Mouse (Mus musculus) large intestine, adult 2 months (tissue): ENCODE data around the gene Sectm1a. TPM values are rescaled to one million over a fixed set of nuclear protein-coding genes. Genes with fewer than 3 reads are reported as not detected.
"Not testable (repeated sequence)": the region's sequence is repeated elsewhere in the genome, so short reads cannot be mapped to it uniquely, and the experiment has no call there.

Experiments used
- DNase-seq: peaks from one replicate; pipeline ENCODE4 v3.0.0-alpha.2; 2012; ENCODE audit warnings: low read depth, low spot score
- WGBS: fragments of 180-500 bp; shearing (Covaris S2); methylation state at CpG from one replicate; pipeline ENCODE4 v1.1.7; 2018; 5-methylcytosine and 5-hydroxymethylcytosine counted together
- polyA plus RNA-seq: library from polyadenylated mRNA; depleted of rRNA; stranded (reverse); fragments of >200 nt; gene quantifications from 2 replicates; pipeline ENCODE4 v1.2.3, GENCODE M21; 2012; rRNA removed

The Sectm1a gene
- polyA plus RNA-seq = 3.1 and 3.9 TPM in 2 replicates

- WGBS = 65% methylated on average over 3 of the region's 3 CpGs
Observed at GRCm38 (mm10) chr11:121081120-121081519, at the start of gene Sectm1a. Sectm1a (minus strand) TSS chr11:121081220.

DNA sequence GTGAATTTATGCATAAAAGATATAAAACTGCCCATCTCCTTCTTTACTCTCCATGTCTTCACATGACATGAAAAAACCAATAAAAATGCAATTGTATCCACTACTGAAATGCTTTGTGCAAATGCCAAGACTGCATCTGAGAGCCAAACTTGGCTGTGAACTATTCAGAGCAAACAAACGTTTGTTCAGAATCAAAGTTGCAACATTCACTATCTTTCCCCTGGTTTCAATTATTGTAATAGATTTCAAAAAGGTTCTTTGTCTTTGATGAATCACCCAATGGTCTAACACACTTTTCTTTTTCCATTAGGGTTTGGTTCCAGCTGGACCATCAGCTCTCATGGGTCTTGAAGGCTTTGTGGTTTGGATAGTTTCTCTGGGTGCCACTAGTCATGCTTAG is 48.6 kb upstream of the Sectm1a start:
- no peak for DNase-seq
- WGBS = 24% methylated on average over 1 of the region's 1 CpGs

More at GRCm38 (mm10) chr11:121081120-121081519, at the start of gene Sectm1a:
- no peak for DNase-seq

DNA sequence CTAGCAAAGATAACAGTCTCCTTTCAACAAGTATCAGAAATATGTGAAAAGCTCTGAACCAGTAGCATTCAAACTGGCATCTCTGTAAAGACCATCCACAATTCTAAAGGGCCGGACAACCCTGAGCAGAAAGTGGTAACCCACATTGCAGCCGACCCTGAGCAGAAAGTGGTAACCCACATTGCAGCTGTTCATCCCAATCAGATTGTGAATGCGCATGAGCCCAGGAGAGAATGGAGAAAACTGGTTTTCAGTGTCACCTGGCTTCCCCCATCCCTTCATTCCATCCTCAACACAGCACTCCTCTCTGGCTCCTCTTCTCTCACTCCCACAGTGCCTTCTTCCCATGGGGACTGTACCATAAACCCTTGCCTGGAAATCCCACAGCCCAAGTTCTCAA is 46.4 kb upstream of the Sectm1a start:
- 88% methylated on average over 3 of the region's 3 CpGs for WGBS
- no peak for DNase-seq

GRCm38 (mm10) chr11:121126395-121126794 is 45.4 kb upstream of the Sectm1a start:
- WGBS = 76% methylated on average over 1 of the region's 1 CpGs
- DNase-seq = no peak

- WGBS = 90% methylated on average over 3 of the region's 3 CpGs
- no peak for DNase-seq
Observed at GRCm38 (mm10) chr11:121125522-121126172, 44.6 kb upstream of the Sectm1a start.

DNA sequence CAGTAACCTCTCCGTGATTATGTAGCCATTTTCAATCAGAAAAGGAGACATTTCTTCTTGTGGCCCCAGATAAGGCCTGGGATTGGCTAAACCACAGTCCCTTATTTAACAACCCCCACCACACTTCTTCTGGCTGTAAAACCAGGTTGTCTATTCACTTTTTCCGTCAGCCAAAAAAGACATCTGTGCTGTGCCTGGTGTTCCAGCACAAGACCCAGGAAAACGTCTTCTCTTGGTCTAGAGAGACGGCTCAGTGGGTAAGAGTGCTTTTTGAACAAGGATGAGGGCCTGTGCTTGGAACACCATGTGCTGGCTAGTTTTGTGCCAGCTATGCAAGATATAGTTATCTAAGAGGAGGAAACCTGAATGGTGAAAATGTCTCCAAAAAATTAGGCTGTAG is 42.4 kb upstream of the Sectm1a start:
- DNase-seq = no peak
- 92% methylated on average over 4 of the region's 4 CpGs for WGBS

DNA sequence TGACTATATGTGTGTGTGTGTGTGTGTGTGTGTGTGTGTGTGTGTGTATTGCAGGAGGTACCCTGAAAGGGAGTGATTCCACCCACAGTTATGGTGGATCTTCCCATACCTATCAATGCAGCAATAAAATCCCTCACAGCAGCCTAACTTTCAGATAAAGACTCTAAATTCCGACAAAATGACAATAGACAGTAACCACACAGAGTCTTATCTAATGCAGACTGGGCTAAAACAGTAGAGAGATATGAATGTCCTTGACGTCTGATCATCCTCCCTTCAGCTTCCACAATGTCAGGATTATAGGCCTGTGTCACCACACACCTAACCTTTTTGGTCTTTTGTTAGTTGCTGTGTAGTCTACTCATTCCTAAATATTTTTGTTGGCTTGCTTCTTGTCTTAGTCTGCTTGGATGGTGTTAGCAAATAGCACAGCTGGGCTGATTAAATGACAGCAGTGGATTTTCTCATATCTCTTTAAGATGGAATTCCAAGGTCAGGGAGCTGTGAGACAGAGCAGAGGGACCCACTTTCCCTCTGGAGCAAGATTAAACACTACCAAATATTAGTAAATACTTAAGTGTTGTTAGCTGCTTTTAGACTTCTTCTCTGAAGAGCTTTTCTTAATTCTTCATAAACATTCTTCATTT is 41.1 kb upstream of the Sectm1a start:
- 58% methylated on average over 2 of the region's 2 CpGs for WGBS
- DNase-seq = no peak

DNA sequence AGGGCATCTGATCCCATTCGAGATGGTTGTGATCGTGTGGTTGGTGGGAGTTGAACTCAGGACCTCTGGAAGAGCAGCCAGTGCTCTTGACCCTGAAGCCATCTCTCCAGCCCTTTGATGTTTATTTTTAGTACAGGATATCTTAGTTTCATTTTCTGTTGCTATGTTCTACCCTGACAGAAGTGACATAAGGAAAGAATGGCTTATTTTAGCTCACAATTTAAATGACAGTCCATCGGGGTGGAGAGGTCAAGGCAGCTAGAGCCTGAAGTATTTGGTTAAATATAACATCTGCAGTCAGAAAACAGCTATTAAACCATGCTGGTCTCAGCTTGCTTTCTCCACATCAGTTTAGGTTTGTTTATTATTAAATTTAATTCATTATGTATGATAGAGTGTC is 40.1 kb upstream of the Sectm1a start:
- WGBS = 51% methylated on average over 3 of the region's 3 CpGs
- no peak for DNase-seq

DNA sequence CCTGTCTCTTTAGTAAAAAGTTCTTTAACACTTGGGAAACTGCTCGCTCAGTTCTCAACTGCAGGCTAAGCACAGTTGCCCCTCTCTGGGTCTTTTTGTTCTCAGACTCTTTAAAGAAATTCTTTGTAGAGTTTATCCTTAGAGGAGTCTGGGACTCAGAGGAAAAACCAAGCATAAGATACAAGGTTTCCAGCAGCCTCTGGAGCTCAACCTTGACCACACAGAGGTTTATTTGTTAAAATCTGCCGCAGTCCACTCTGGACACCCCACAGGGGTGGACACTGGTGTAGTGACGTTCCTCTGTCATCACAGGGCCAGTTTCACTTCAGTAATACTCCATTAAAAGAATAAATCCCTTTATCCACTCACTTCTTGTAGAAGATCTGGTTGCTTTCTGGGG is 37.6 kb upstream of the Sectm1a start, which contains the start of gene Tex19.2:
Tex19.2 (minus strand) TSS at position 101 of the 400 bp plus-strand sequence.
- DNase-seq = no peak
- WGBS = 86% methylated on average over 3 of the region's 3 CpGs

GRCm38 (mm10) chr11:121118106-121118505 is 37.1 kb upstream of the Sectm1a start:
- whole genome bisulfite sequencing = 93% methylated on average over 18 of the region's 18 CpGs
- no peak for DNase-seq

DNA sequence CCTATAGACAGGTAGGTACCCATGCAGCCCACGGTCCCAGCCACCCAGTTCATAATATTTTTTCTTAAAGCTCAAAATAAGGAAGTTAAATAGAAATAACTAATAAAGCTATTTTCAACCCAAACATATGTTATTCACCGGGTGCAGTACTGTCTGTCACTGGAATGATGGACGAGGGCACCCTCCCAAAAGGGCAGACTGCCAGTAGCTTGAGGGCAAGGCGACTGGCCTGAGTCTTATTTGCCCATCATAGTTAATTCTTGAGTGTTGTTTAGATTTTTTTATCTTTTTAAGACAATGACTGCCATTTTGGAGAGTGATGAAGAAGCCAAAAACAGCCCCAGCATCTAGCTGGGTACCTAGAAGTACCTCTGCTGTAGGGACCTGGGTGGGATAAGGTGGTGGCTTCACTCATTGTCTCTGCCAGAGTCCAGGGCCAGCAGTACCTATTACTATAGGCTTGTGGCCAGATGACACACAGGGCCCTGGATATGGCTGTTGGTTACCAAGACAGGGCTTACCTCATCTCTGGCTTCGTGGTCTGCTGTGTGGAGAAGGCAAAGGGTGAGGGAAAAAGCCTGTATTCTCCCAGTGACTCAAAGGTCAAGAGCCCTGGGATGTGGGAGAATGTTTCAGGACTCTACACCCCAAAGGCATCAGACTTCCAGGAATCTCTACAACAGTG is 31.2 kb upstream of the Sectm1a start:
- 67% methylated on average over 5 of the region's 5 CpGs for WGBS
- DNase-seq = no peak

DNA sequence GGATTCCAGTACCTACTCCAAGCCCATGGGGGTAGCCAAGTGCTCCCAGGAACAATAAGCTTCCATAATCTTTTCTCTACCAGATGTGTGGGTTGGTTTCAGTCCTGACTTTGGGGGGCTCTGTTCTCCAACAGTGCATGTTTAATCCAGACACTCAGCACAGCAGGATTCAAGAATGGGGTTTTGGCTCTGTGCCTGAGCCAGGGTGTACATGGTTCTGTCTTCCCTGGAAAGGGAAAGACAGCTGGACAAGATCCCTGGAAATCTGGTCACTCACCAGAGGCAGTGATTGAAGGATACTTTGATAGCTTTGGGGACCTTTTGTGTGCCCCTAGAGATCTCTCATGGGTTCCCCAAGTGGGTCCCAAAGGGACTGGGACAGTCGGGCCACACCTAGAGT is 30.6 kb upstream of the Sectm1a start:
- DNase-seq = no peak
- 76% methylated on average over 1 of the region's 1 CpGs for WGBS

GRCm38 (mm10) chr11:121111051-121111450 is 30.0 kb upstream of the Sectm1a start:
- 92% methylated on average over 3 of the region's 3 CpGs for WGBS
- no peak for DNase-seq

- no peak for DNase-seq
- 5% methylated on average over 2 of the region's 2 CpGs for WGBS
Observed at GRCm38 (mm10) chr11:121109986-121110385, 29.0 kb upstream of the Sectm1a start.

- DNase-seq = no peak
- WGBS = 65% methylated on average over 9 of the region's 9 CpGs
Observed at GRCm38 (mm10) chr11:121108061-121108460, 27.0 kb upstream of the Sectm1a start.

DNA sequence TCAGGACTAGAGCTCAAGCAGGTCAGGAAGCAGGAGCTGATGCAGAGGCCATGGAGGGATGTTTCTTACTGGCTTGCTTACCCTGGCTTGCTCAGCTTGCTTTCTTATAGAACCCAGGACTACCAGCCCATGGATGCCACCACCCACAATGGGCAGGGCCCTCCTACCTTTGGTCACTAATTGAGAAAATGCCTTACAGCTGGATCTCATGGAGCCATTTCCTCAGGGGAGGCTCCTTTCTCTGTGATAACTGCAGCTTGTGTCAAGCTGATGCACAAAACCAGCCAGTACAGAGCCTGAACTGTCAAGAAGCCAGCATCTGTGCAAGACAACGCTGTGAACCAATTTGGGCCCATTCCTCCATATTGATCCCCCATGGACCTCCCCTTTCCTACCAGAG is 26.2 kb upstream of the Sectm1a start:
- DNase-seq = not testable (repeated sequence)
- WGBS = 94% methylated on average over 1 of the region's 1 CpGs

DNA sequence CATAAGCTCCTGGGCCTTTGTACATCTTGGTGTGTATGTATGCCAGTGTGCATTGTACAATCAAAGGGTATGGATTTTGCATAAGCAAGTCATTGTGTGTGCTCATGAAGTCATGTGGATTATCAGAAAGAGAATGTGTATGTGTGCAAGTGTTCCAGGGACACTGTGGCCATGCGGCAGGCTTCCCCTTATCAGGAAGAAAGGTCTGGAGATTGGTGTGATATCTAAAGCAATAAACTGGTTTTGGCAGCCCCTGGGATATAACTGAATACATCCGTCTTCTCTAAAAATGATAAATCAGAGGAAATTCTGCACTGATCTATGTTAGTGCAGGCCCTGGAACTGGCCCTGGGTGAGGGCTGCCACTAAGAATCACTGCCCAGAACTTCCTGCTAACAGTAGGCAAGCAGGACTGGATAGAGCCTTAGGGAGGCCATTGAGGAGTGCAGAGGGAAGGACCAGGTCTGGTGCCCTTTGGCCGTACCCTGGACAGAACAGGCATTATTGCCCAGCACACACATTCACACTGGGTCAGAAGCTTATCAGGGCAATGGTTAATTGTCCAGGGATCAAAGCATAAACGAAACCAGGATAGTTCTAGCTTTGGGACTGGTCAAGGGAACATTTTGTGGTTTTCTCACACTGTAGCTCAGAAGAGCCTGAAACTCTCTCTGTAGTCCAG is 20.2 kb upstream of the Sectm1a start:
- no peak for DNase-seq
- WGBS = 42% methylated on average over 4 of the region's 4 CpGs

GRCm38 (mm10) chr11:121100692-121101091 is 19.7 kb upstream of the Sectm1a start:
- WGBS = 23% methylated on average over 7 of the region's 7 CpGs
- no peak for DNase-seq

DNA sequence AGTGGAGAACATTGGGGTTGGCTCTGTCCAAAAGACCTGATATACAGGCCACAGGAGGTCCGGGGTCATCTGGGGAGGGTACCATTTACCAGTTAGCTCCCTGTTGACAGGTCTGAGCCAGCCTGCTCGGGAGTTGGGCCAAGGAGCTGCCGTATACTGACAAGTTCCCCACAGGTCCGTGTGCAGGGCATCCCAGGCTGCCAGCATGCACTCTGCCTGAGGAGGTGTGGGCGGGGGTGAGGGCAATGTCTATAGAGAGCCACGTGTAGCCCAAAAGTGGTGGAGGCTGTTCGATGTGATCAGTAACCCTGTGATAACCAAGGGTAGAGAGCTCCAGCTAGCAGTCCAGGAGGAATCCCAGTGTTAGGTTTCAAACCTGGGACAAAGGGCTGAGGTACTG is 18.7 kb upstream of the Sectm1a start:
- DNase-seq = no peak
- 32% methylated on average over 7 of the region's 7 CpGs for WGBS
